Mouse (Mus musculus): Measurements from ENCODE around the gene Cdcp2.

DNA sequence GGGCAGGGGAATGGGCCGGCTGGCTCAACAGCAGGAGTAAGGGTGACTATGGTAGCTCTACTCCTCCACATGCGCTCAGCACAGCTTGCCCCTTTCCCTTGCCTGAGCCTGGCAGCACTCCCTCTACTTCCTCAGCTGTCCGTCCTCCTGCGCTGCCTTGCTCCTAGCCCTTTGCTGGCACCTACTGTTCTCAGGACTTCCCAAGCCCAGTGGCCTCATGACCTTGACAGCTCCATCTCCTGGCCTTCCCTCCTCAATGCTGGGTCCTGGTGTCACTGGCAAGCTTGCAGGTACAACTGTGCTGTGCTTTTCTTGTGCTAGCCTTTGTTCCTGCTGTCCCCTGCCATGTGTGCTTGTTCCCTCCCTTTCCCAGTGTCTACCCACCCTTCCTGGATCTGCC is 13.6 kb upstream of the Cdcp2 start:
- TF ChIP-seq CEBPB (IDR thresholded peaks at IDR 0.05; ENCODE audit: low read depth) (no peak), CTCF (IDR thresholded peaks at IDR 0.05; ENCODE audit: control insufficient read depth, insufficient read depth, insufficient read length) (no peak), USF1 (IDR thresholded peaks at IDR 0.05; ENCODE audit: low read depth) (no peak)
